Mouse (Mus musculus) embryonic fibroblast, embryonic 13.5 days (primary cell): Measurements from ENCODE around the gene Nrp2.

Source experiments
- CTCF ChIP-seq: IDR thresholded peaks from 2 replicates; pipeline ENCODE4 v1.5.1; 2011; ENCODE audit warnings: mild to moderate bottlenecking, control low read depth, low read length, moderate library complexity, borderline replicate concordance; ENCODE audit not compliant: insufficient read depth
- POLR2A ChIP-seq: IDR thresholded peaks from 2 replicates; pipeline ENCODE4 v1.6.1; 2011; ENCODE audit warnings: low read depth, mild to moderate bottlenecking, control low read depth, low read length, moderate library complexity

DNA sequence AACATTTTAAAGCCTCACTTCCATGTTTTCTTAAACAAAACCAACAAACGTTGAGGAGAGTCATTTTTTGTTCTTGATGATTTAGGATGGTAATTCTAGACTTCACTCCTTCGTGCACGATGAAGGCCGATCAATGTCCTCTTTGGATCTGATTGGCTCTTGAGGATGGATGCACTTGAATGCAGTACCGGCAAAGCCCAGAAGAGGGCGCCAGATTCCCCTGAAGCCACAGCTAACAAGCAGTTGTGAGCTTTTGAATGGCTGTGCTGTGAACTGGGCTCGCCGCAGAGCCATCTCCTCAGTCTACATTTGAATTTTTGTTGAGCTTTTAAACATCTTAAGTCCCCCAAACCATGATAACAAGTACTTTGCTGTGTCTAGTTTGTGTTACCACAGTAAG is 19.4 kb downstream of the Nrp2 start:
- TF ChIP-seq CTCF (0 out of 2 replicates have a peak, but pooled peaks have one; percentile 19), POLR2A (no peak)
